Mouse (Mus musculus) colon, adult 2 months (tissue): ENCODE measurements around the gene Gm43638. TPM values are rescaled to one million over a fixed set of nuclear protein-coding genes. Genes with fewer than 3 reads are reported as not detected.

Experiments
- polyA plus RNA-seq: library from polyadenylated mRNA; depleted of rRNA; stranded (reverse); fragments of >200 nt; gene quantifications from 2 replicates; pipeline ENCODE4 v1.2.3, GENCODE M21; 2012; rRNA removed

Gene Gm43638
- not detected in 2 replicates for polyA plus RNA-seq

GRCm38 (mm10) chr5:87486706-87487105 is at the start of gene Gm43638:
Gene Gm43638 (minus strand): TSS chr5:87486806.

GRCm38 (mm10) chr5:87490771-87491170 is 4.2 kb upstream of the Gm43638 start, which contains the start of gene Ugt2a1:
Gene Ugt2a1 (minus strand): TSS chr5:87490871.

GRCm38 (mm10) chr5:87482160-87482559 is 4.4 kb downstream of the Gm43638 start, which contains the start of gene Ugt2a2:
Gene Ugt2a2 (minus strand): TSS chr5:87482260.

GRCm38 (mm10) chr5:87424041-87424440 is 62.6 kb downstream of the Gm43638 start, which contains the start of gene Ugt2b38:
Gene Ugt2b38 (minus strand): TSS chr5:87424203.

Other genes starting within 250 kb of the Gm43638 start
- gene Ugt2b37, start 232.0 kb downstream of the Gm43638 start, polyA plus RNA-seq: not detected in 2 replicates
- gene Ugt2a3, start 149.6 kb downstream of the Gm43638 start, polyA plus RNA-seq: not detected in 2 replicates
- gene Ugt2b38, start 62.6 kb downstream of the Gm43638 start, polyA plus RNA-seq: not detected in 2 replicates
- gene Ugt2a2, start 4.5 kb downstream of the Gm43638 start, polyA plus RNA-seq: not detected in 2 replicates
- not detected in 2 replicates for gene Ugt2a1, start 4.1 kb upstream of the Gm43638 start, polyA plus RNA-seq
- 5.6 and 8.4 TPM in 2 replicates for gene Sult1b1, start 51.4 kb upstream of the Gm43638 start, polyA plus RNA-seq
- 2.7 and 3.4 TPM in 2 replicates for gene Sult1d1, start 82.2 kb upstream of the Gm43638 start, polyA plus RNA-seq
- not detected in 2 replicates for gene Sult1e1, start 104.8 kb upstream of the Gm43638 start, polyA plus RNA-seq
- gene Csn1s1, start 179.4 kb upstream of the Gm43638 start, polyA plus RNA-seq: not detected in 2 replicates
- not detected in 2 replicates for gene Csn2, start 212.8 kb upstream of the Gm43638 start, polyA plus RNA-seq